Mouse (Mus musculus) liver, adult 10 weeks (tissue): ENCODE data around the gene Vmn1r171. TPM values are rescaled to one million over a fixed set of nuclear protein-coding genes. Genes with fewer than 3 reads are reported as not detected.

Source experiments
- polyA plus RNA-seq: library from polyadenylated mRNA; stranded (reverse); fragments of 350-450 nt; fragmentation: Illumina TruSeq; extraction: RNeasy Lipid Tissue Mini Kit (QIAGEN cat#74804); gene quantifications from one replicate; pipeline ENCODE4 v1.2.3, GENCODE M21; 2014; ENCODE audit warnings: low read depth, low replicate concordance

Vmn1r171 gene
- not detected for polyA plus RNA-seq

GRCm38 (mm10) chr7:23630422-23630821 lies at the start of gene Vmn1r171:
TSS of gene Vmn1r171 (plus strand) at chr7:23630722.

GRCm38 (mm10) chr7:23605875-23606274 lies 24.6 kb upstream of the Vmn1r171 start, which contains the start of gene Vmn1r170:
TSS of gene Vmn1r170 (plus strand) at chr7:23606175.

GRCm38 (mm10) chr7:23658016-23658415 lies 27.5 kb downstream of the Vmn1r171 start, which contains the start of gene Vmn1r172:
TSS of gene Vmn1r172 (plus strand) at chr7:23658316.

Other genes with a start within 250 kb of the Vmn1r171 start
- not detected for gene Nlrp5, start 244.8 kb upstream of the Vmn1r171 start, polyA plus RNA-seq
- gene Vmn1r167, start 123.5 kb upstream of the Vmn1r171 start, polyA plus RNA-seq: not detected
- not detected for gene Vmn1r168, start 91.0 kb upstream of the Vmn1r171 start, polyA plus RNA-seq
- not detected for gene Vmn1r169, start 55.2 kb upstream of the Vmn1r171 start, polyA plus RNA-seq
- gene Vmn1r170, start 24.5 kb upstream of the Vmn1r171 start, polyA plus RNA-seq: not detected
- gene Vmn1r172, start 27.6 kb downstream of the Vmn1r171 start, polyA plus RNA-seq: not detected
- gene Vmn1r173, start 70.0 kb downstream of the Vmn1r171 start, polyA plus RNA-seq: not detected
- gene Vmn1r174, start 121.5 kb downstream of the Vmn1r171 start, polyA plus RNA-seq: not detected
- gene Vmn1r175, start 179.9 kb downstream of the Vmn1r171 start, polyA plus RNA-seq: not detected
- gene Vmn1r176, start 206.7 kb downstream of the Vmn1r171 start, polyA plus RNA-seq: not detected
- not detected for gene Vmn1r177, start 235.7 kb downstream of the Vmn1r171 start, polyA plus RNA-seq